Mouse (Mus musculus) spleen, adult 18-20 months (tissue): ENCODE measurements at regions not wholly inside any gene's neighbourhood (a gene's known extent, or its start where the extent isn't known, plus 50 kb on each side); places are given as distances from the start of the nearest gene placed in this dataset.

ENCODE experiments used
- DNase-seq, 2 experiments: peaks; one replicate each; pipeline ENCODE4 v3.0.0; 2022; ENCODE audit warnings: mixed read lengths in 2 of 2

DNA sequence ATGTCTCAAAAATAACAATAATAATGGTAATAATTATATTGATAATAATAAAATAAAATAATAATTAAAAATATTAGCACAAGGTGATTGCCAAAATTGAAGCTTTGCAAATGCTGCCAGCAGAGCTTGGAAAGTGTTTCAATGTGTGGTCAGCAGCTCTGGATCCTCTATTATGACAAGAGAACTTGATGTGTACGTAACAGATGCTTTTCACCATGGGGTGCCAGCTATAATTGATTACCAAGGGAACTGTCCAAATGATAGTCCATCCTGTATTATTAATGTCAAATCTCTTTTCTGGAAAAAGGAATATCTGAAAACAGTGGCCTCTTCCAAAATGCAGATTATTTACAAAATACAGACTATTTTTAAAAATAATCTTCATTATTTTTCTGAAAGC lies 419.2 kb downstream of the Plk2 start:
- no peak for DNase-seq

DNA sequence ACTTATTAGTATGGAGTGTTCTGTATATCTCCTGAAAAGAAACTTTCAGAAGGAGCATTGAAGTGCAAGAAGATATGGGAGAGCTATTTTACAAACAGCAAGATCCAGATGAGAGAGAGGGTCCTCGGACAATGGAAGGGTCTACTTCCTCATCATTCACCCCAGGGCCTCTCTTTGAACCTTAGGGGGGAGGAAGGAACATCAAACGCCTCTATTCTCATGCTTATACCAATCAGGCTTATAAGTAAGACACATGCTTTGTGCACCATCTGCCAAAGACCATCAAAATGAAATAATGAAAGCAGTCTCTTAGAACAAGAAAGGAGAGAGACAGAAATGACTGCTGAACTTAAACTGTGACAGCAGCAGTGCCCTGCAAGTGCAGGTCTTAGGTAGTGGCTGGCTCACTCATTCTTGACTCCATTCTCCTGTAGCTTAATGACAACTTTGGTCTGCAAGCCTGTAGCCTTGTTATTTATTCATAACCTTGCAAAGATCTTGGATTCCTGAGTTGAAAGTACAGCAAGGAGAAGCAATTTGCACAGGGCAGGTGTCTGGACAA lies 424.5 kb downstream of the Plk2 start:
- no peak for DNase-seq

DNA sequence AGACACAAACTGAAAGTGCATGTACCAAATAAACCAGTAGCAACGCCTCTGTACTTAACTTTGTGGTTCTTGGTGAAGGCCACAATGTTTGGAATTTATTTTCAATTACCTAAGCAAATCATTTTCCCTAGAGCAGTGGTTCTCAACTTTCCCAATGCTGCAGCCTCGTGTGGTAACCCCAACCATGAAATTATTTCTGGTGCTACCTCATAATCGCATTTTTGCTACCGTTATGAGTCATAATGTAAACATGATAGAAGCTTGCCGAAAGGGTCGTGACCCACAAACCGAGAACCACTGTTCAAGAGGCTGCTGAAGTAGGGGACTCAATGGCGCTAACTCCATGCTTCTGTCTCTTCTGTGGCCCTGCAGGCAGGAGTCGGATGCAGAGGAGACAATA lies 429.9 kb upstream of the Actbl2 start:
- no peak for DNase-seq

DNA sequence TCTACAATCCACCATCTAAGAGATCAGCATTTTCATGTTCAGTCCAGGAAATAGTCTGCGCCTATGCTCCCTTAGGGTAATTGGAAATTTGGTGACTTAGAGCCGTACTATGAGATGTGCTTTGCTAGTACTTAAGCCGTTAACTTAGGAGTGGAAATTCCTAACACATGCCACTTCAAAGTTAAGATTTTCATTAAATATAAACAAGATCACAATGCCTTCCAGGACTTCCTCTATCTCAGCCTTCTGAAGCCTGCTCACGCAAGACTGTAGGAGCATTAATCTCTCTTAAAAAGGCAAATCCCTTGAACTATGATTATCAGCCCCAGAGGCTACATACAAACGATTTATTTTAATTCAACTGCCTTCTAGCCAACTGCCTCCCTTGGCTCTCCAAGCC lies 422.4 kb upstream of the Actbl2 start:
- DNase-seq: no peak

DNA sequence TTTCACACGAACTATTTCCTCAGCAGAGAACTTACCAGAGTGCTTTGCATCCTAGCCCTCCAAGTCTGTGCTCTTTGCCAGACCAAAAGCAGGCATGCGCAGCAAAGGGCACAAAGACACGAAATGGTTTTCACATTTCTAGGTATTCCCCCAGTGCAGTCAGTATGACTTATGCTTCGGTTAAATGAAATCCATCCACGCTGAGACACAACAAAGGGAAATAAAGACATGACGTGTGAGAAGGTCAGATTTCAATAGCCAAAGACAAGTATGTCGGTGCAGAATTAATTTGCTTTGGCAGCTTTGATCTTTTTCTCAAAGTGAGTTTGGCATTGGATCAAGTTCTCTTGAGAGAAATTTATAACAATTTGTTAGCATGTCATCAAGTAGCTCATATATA lies 417.9 kb upstream of the Actbl2 start:
- DNase-seq: no peak

DNA sequence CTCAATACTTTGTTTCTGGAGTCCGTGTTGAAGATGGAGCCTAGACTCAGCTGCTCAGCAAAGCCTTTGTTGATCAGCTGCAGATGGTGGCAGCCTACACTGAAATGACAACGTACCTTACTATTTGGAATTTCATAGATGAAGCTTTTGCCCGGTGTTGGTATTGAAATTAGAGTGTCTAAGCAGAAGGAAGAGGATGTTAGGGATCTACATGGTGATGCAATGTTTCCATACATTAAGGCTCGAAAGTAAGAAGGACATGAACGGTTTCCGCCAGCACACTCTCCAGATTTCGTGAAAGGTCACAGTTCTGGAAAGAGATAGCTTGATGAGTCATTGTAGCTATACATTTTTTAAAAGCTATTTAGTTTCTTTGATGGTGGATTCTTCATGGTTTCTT lies 412.9 kb upstream of the Actbl2 start:
- DNase-seq: no peak

DNA sequence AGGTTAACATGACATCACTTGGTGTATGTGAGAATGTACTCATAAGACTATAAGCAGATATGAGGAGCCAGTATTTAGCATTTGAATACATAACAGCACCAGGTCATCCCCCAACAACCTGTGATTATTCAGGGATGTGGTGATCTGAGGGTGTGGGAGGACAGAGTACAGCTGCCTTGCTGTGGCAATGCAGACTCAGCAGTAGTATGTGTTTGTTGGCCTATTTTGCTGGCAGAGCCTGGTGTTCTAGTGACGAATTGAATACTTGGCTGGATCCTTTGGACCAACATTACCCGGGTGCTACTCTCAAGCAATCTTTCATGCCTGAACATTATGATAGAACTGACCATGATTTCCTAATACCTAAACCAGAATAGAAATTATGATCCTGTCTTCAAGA lies 409.1 kb upstream of the Actbl2 start:
- DNase-seq: no peak

DNA sequence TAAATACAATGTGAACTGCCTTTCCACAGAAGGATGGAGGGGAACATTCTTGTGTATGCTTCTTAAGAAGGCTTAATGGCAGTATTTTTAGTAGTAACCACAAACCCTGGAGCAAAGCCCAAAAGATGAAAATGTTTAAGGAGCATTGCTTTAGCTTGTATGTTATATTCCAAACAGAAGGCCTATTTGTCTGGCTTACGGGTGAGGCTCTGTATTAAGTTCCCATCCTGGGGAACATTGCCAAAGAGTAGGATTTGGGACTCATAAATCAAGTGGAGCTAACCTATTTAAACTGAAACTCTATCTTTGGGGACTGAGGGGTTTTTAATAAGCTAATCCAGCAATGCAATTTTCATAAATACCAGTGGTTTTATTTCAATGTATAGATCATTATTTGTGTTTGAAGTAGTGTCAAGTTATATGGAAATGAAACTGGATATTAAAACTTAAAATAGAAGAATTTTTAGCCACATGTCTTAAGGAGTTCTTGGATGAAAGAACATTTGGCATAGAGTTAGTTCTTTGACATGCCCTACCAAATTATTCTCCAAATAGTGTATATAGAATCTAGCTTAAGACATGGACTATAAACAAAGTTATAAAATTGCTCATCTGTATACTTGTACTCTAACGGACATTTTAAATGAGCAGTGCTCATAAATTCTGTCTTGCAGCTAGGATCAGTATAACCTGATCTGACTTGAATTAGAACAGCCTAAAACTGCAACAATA lies 401.7 kb upstream of the Actbl2 start:
- no peak for DNase-seq

DNA sequence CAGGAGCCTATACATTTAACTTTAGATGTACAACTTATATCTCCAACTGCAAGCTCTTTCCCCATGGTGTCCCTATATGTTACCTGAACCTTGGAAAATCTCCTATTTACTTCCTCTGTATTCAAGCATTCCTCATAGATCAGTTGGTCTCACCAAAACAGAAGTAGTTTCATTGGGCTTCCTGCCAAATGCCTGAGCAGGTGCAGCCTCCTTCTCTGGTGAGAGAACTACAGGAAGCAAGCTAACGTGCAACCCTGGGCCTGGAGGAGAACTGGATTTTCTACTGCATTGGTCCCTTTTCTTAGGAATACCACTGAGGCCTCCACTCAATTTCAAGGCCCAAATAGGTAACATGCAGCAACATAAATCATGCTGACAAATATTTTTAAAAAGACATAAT lies 400.6 kb upstream of the Actbl2 start:
- no peak for DNase-seq

DNA sequence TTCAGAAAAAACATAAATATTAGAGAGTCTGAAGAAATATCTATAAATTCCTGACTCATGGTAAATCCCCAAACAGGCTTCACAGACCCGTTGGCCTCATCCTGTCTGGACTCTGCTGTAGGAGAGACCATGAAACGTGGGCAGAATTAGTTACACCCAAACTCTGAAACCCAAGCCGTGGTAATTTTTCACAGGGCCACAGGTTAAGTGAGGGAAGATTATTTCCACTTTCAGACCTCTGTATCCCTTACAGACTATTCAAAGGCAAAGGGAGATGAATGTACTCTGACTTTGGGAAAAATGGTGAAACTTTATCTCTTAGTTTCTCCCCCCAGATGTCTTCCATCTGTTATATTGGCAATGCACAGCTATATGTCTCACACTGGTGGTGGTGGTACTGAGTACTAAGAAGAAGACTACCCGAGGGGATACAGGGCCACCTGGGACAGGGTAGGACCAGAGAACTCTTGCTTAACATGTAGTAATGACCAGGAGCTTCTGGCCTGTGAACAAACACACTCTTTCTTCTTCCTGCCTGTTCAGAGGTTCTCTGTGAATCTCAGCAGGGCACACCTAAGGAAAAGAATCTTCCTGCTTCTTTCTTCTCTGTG lies 388.8 kb upstream of the Actbl2 start:
- DNase-seq: no peak

DNA sequence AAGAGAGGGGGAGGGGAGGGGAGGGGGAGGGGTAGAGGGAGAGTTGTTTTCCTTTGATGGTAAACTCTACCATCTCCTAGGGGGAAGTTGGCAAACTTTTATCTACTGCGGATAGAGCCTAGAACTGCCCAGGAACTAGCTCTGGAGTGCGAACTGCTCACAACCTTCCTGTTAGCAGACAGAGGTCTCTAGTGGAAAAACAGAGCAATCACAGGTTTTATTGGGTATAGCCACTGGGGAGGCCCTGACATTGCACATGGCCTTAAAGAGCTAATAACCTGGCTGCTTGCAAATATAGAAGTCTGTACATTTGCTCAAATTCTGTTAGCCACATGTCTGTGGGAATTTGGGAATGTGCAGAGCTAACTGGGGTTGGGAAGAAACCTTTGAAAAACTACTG lies 388.1 kb upstream of the Actbl2 start:
- DNase-seq: no peak

DNA sequence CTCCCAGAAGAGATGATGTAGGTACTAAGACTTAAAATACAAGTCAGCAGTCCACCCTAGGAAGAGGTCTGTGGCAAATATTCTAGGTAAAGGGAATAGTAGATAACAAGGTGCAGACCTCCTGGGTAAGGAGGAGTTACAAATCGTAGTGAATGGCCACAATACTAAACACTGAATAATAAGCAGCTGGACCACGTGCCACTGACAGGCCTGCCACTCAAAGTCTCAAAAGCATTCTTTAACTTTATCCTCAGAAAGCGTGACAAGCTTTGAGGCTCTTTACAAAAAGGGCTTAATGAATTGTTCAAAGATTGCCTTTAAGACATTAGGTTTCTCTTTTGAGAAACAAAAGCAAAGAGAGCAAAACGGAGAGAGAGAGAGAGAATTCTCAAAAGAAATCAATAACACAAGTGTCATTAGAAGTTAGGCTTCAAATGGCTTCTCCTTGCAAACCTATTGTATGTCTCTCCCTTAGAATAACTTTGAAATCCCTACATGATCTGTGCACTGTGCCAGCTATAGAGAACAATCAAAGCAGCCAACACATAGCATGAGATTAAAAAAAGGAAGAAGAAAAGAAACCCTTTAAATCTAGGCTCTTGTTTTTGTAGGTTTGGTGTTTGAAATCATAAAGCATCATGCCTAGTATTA lies 383.6 kb upstream of the Actbl2 start:
- no peak for DNase-seq

DNA sequence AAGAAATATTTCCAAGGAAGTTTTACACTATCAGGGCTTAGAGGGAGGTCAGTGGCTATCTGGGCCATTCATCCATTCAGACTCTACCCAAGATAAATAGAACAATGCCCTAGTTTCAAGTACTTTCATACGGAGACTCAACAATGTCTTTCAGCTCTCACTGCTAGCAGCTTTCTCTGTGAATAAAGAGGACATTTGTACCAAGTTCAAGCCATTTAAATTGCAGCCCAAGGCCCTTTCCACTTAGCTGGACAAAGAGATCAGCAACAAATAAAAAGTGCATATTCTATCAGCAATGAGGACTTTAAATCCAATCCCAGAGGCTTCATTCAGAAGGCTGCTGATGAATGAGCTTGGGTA lies 383.1 kb upstream of the Actbl2 start:
- DNase-seq: no peak

DNA sequence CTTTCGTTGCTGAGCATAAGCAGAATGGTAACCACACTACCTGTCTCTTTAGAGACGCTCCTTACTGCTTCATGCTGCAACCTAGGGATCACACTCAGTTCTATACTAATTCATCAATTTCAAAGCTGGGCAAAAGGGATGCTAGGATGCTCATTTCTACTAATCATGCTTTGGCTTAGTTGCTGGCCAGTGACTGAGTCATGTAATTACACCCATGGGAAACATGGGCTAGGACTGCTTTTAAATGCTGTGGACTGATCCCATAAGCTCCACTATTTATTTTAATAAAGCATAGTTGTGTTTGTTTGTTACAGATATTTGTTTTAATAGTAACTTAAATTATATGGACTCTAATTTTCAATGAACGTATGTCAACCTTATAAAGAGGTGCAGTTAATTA lies 373.2 kb upstream of the Actbl2 start:
- no peak for DNase-seq

DNA sequence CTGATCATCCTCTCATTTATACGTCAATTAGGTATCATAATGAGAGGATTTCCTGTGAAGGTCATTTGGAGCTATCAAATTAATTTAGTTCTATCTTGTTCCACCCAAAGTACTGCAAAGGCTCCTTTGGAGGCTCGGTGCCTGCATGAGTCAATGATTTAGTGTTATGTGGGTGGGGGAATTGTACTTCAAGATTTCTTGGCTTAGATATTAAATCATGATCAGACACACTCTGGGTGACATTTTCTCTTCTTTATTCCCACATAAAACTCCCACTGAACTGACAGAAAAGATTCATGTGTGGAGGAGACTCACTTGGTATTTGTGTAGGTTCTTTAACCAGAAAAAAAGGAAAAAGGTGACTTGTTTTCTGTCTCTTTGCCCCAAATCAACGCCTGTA lies 372.6 kb upstream of the Actbl2 start:
- no peak for DNase-seq

DNA sequence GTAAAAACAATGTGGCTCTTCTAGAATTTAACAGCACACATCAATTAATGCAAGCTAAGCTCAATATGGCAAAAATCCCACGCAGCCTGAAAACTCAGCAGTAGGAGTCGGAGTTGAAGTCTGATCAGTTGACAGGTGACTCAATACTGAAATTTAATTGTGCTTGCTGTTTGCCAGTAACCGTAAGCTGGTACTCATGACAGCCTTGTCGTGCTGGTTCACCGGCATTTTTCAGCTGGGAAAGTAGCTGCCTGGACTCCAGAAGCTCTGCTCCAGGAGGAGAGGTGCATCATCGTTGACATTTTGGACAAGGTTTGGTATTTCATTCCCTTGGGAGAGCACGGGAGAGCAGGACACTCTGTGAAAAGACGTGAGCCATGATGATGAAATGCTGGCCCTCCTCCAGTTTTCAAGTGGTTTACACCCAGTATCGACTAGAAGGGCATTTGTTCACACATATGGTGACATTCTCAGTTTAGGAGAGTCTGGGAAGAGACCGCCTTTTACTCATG lies 372.1 kb upstream of the Actbl2 start:
- no peak for DNase-seq

DNA sequence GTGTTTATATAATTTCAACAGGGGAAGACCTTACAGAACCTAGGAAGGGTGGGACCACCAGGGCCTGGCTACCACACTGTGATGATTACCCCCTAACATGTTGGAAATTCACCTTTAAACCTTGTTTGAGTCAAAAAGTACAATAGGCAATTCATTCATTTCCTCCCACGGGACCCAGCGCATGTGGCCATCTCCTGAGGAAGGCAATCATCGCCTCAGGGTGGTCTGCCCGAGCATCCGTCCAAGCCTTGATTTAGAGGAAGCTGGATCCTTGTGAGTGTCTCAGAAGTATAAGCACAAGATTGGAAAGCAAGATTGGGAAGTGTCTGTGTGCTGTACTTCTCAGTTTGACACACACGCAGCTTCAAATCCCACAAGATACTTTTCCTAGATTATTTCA lies 360.9 kb upstream of the Actbl2 start:
- DNase-seq: no peak

DNA sequence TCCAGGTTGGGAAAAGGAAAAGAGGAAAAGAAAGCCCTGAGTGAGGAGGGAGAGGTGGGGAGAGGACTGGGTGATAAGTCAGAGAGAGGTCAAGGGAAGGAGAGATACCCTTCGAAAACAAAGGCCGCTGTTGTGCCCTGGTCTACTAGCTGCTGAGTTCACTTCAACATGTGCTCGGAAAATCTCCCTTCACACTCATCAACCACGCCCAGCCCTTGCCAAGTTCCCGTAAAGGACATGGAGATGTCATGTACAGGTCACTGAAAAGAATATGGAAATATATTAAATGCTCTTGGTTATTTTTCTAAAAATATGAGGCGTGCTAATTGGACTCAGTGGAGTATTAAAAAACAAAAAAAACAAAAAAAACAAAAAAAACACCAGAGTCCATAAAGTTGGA lies 359.5 kb upstream of the Actbl2 start:
- no peak for DNase-seq

DNA sequence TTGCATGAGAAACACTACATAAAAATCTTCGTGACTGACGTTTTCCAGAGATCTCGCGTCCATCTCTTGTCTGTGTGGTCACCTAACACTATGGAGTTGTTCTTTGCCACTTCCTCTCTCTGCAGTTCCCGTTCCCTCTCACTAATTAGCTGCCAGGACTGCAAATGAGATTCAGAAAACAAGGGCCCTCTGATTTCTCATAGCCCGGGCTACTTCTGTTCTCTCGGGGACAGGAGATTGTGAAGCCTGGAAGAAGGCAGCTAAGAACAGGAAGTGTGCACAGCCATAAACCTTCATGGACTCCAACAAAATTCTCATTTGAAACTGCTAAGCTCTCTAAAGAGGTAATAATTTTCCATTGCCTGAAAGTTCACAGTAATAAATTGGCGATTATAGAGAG lies 358.9 kb upstream of the Actbl2 start:
- no peak for DNase-seq

DNA sequence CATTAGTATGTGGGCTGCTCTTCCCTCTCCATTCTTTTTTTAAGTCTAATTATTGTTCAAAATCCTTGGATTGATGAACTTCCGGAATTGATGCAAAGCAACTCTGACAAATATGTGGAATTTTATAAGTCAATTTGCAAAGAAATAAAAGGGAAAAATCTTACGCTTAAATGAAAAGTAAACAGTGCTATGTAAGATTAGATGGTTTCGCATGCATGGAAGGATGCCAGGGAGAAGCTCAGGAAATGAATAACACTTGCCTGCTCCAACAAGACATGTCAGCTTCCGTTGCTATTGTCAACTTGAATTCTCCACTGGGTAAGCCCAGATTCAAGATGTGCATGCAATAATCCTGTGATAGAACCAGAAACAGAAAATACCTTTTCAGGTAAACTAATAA lies 357.2 kb upstream of the Actbl2 start:
- no peak for DNase-seq

DNA sequence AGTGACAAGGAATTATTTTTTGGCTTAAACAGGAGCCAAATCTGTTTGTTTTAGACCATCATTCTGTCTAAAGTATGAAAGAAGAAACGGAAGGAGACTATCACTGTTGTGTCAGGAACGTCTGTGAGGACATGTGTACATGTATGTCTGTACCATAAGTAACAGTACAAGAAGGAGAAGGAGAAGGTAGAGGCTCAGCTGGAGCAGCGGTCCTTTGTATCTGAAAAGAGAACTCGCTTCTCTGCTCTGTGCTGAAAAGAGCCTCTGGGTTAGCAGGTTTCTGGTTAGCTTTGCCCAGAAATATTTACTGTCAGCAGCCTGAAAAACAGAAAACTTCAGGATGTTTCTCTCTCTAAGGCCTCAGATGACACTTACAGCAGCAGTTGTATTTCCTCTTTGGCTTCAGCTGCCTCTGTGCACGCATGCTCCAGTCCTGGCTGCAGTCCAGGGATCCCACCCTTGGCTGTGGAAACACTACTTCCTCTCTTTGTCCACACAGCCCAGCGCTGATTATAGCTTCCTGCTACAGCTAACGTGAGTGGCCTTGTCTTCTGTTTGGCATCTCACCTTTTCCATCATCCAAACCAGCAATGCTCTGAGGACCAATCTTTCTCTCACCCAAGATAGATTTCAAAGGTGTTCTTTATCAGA lies 351.7 kb upstream of the Actbl2 start:
- peak; percentile 36 to 46 for DNase-seq

DNA sequence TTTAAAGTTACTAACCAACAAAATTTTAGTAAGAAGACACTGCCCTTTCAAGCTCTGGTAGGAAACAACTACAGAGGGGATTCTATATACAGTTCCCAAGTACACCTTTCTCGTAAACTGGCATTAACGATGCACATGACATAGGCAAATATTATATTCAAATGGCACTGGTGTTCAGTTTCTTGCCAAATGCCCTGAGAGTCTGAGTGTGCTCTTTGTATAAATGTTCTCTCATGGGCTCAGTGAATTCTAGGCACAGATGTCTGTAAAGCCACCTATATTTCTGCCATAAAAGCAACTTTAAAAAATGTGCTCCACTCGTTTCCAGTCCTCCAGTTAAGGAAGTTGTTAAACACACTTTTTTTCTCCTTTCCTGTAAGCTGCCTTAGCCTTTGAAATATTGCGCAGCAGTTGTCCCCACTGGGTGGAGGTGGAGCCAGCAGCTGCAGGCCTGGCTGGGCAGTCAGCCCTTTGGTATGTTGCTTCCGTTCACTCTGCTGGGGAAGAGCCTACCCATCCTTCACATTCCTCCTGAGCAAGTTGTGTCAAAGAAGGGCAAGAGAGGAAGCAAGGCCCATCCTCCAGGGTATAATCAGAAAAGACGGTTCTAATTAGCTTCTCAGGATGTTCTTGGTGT lies 347.4 kb upstream of the Actbl2 start:
- no peak for DNase-seq

DNA sequence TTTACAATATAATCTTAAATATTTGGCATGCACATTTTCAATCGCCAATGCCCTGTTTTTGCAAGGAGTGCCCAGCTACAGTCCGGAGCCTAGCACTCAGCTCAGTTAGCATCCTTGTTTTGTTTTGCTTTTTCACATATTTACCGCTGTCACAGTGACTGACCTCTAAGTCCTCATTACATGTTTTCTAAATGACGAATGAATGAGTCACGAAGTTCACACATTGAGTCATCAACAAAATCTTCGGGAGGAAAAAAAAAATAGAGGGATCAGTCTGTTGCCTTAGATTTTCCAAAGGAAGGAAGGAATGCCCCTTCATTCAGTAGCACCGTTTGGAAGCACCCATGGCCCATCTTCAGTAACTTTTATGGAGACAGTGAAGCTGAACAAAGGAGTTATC lies 342.9 kb upstream of the Actbl2 start:
- no peak for DNase-seq
